Mouse (Mus musculus): ENCODE measurements at regions not wholly inside any gene's neighbourhood (a gene's known extent, or its start where the extent isn't known, plus 50 kb on each side); places are given as distances from the start of the nearest gene placed in this dataset.

DNA sequence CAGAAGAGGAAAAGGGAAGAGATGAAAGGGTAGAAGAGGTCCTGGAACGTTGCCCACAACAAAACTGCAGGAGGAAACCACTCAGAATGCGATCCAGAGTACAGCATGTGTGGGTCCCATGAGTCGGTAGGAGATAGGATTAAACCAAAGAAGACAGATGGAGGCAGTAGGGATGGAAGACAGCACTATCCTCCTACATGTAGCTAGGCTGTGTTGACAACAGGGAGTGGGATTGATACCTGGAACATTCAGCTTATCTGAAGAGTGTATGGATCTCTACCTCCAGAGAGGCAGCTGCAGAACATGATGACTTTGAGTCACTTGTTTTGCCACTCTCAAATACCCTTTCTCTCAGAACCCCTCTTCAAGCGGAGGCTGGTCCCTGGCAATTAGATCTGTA is 399.4 kb upstream of the Camk1g start:
- no peak for TF ChIP-seq CTCF (IDR thresholded peaks at IDR 0.05; ENCODE audit: low read depth, low read length)
- TF ChIP-seq GATA1 (IDR thresholded peaks at IDR 0.05; ENCODE audit: borderline replicate concordance, low read length), result no peak
